Mouse (Mus musculus) MEL-GATA-1-ER (cell line): ENCODE results near the gene Slc39a7.
"Not testable (repeated sequence)": the region's sequence is repeated elsewhere in the genome, so short reads cannot be mapped to it uniquely, and the experiment has no call there.

Experiments used
- DNase-seq: peaks from one replicate; pipeline ENCODE4 v3.0.0-alpha.2; 2012; ENCODE audit warnings: low read depth; ENCODE audit errors: extremely low read depth

The Slc39a7 gene

GRCm38 (mm10) chr17:34000150-34000537, 31.3 kb downstream of the Slc39a7 start, which contains the start of gene H2-K1:
TSS of gene H2-K1 (minus strand) at chr17:34000347.
- peak; percentile 86 for DNase-seq

DNA sequence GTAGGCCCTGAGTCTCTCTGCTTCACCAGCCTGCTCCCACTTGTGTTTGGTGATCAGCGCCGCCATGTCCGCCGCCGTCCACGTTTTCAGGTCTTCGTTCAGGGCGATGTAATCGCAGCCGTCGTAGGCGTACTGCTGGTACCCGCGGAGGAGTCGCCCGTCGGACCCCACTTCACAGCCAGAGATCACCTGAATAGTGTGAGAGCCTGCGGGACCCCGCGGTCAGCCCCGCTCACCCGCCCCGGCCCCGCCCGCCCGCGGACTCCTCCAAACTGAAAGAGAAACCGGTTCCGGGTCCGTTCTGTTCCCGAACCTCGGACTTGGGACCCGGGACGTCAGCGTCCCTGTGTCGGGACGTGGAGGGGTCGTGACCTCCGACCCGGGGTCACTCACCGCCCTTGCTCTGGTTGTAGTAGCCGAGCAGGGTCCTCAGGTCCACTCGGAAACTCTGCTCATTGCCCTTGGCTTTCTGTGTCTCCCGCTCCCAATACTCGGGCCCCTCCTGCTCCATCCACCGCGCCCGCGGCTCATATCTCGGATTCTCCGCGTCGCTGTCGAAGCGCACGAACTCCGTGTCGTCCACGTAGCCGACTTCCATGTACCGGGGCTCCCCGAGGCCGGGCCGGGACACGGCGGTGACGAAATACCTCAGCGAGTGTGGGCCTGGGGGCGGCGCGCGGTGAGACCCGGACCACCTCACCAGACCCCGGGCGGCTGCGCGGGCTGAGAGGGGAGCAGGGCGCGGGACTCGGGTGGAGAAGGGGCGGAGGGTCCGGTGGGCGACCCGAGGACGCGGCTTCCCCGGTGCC, 31.9 kb downstream of the Slc39a7 start:
- DNase-seq: no peak

DNA sequence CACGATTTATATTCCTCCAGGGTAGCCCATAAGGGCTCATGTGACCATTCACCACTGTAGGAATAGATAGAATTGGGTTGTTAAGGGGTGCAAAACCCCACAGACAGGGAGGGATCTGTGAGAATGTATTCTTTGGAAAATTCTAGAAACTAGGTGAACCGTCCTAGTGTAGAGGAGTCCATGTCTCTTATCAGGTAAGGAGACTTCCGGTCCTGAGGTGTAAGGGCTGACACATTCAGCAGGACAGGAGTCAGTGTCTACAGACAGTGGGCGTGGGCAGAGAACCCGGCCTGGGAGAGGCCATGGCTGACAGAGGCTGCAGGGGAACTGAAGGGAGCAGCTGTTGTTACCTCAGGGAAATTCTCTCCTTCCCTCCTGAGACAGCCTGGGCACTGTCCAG, 32.8 kb downstream of the Slc39a7 start:
- DNase-seq: not testable (repeated sequence)

- DNase-seq: not testable (repeated sequence)
Measured at GRCm38 (mm10) chr17:33997025-33997424, 34.5 kb downstream of the Slc39a7 start.

DNA sequence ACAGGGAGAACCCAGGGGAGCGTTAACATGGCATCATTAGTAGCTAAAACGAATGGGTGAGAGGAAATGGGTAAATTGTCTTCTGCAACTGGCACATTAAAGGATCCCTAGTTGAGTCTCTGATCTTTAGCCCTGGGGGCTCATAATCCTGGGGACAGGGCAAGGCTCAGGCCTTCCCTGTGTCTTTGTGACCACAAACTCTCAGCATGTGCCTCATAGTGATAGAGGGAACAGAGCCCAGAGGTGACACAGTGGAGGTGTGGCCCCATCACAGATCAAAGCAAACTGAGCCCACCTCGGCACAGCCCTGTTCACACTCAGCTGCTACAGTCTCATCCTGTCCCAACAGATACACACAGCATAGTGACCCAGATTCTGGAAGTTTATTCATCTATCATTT, 35.8 kb downstream of the Slc39a7 start:
- no peak for DNase-seq

GRCm38 (mm10) chr17:33994959-33995358, 36.5 kb downstream of the Slc39a7 start:
- DNase-seq: no peak

DNA sequence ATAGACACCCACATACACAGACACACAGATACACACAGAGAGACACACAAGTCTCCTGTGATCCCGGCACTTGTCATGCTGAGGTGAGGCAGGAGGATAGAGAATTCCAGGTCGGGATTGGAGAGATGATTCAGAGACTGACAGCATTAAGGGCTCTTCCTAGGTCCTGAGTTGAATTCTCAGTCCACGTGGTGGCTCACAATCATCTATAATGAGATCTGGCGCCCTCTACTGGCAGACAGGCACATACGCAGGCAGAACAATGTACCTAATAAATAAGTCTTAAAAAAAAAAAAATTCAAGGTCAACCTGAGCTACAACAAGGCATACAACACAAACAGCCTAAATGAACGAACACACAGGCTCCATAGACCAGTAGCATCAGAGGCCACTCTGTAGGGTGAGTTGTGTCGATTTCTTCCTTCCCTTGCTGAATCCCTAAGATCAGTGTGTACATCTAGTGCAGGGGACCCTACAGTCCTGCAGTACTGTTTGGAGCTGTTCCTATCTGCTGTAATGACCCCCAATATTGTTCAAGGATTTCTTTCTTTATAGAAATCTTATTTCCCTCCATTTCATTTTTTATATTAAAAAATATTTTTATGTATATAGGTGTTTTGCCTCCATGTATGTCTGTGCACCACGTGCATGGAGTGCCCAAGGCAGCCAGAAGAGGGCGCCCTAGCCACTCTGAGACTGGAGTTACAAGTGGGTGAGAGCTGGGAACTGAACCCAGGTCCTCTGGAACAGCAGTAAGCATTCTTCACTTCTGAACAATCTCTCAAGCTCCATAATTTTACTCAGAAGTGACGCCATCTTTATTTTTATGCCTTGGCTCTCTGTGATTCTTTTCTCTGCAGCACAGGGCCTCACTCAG, 39.5 kb downstream of the Slc39a7 start:
- peak; percentile 65 for DNase-seq

GRCm38 (mm10) chr17:33982136-33982535, 49.3 kb downstream of the Slc39a7 start:
- DNase-seq: not testable (repeated sequence)

GRCm38 (mm10) chr17:33981192-33981909, 50.1 kb downstream of the Slc39a7 start:
- DNase-seq: not testable (repeated sequence)

DNA sequence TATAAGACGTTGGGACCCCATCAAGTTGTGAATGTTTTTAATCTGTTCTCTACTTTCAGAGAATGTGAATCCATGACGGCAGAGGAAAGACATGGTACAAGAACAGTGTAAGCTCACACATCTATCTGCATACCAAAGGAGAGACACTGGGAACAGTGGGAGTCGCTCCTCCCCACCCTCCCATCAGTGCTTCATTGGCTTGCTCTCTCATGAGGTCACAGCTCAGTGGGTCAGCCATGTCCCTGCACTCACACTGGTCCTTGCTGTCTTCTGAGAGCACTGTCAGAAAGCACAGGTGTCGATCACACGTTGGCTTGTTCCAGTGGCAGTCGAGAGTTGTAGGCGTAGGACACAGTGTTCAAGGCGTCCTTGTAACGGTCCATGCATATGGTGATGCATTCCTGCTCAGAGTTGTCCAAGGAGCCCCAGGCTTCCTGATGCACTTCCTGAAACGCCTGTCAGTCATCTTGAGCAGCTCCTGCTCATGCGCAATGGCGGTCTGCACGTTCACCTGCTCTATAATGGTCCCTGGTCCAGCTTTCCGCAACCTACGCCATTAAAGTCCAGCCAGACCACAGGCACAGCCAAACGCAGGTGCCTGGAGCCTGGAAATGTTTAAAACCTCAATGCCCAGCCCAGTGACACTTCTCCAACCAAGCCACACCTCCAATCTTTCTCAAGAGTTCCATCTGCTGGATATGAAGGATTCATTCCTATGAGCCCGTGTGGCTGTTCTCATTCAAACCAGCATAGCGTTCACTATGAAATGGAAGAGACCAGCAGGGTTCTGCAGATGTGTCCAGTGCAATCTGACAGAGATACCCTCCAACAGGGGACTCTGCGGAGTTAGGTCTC, 51.1 kb downstream of the Slc39a7 start:
- DNase-seq: no peak

DNA sequence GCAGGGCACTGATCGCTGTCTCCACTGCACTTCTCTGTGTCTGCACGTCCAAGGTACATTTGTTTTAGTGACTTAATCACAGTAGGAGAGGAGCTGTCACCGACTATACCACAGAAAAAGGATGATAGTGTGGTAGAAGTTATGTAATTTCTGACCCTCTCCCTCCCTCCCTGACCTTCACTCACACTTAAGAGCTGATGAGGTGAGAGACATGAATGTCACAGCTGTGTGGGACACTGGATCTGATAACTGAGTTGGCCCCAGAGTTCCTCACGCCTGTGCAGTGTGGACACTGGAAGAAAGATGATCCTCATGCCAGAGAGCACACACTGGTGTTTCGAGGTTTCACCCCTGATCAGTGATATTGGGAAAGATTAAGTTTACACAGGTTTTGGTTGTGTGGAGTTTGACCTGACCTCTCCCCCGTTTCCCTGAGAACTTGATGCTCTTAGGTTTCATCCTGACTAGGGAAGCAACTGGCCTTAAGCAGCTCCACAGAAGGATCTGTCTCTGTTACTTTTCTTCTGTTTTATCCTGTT, 51.9 kb downstream of the Slc39a7 start:
- DNase-seq: no peak

- DNase-seq: no peak
Measured at GRCm38 (mm10) chr17:33978631-33979031, 52.9 kb downstream of the Slc39a7 start.
